Mouse (Mus musculus): ENCODE data around the gene Megf11.
"Not testable (repeated sequence)": the region's sequence is repeated elsewhere in the genome, so short reads cannot be mapped to it uniquely, and the experiment has no call there.

Gene Megf11

DNA sequence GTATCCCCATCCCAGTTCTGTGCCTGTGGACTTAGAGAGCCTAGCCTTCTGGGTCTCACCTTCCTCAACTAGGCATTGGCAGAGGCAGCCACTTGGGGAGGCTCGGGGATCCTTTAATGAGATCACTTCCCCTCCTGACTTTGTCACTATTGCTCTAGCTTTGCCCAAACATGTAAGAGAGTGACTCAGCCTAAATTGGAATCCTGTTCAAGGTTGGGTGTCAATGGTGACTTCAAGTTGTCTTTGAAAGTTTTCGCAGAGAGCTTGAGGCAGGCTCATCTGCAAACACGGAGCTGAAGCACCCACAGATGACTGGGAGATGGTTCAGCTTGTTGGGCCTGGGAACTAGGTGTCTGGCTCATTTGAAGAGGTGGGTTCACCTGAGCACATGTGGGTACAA, 85.9 kb downstream of the Megf11 start:
- no peak for DNase-seq

DNA sequence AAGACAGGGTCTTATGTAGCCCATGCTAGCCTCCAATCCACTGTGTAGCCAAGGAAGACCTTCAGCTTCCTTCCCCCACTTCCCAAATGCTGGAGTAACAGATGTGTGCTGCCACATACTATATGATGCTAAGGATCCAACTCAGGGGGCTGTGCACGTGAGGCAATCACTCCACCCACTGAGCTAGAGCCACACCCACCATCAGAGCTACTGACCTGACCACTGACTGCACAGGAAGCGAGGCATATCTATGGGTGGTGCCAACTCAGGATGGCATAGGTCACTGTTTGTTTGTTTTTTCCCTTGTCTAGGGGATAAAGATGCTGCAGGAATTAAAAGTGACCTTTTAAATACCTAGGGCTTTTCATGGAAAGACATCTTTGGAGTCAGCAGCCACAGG, 86.7 kb downstream of the Megf11 start:
- DNase-seq, result no peak

DNA sequence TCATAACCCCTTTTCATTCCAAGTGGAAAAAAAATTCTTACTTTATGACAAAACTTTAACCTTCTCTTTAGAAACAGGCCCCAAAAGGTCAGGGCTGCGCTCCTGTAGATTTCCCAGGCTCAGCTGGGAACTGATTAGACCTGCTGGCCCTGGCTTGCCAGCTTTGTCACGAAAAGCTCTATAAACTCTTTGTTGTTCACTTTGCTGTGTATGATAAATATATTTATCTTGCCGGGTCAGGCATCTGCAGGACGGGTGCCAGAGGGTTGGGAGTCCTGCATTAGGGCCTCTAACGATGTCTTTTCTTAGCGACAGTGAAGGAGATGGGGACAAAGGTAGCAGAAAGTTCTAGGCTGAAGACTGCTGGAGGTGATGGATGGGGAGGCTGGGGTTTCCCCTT, 87.3 kb downstream of the Megf11 start:
- no peak for DNase-seq

DNA sequence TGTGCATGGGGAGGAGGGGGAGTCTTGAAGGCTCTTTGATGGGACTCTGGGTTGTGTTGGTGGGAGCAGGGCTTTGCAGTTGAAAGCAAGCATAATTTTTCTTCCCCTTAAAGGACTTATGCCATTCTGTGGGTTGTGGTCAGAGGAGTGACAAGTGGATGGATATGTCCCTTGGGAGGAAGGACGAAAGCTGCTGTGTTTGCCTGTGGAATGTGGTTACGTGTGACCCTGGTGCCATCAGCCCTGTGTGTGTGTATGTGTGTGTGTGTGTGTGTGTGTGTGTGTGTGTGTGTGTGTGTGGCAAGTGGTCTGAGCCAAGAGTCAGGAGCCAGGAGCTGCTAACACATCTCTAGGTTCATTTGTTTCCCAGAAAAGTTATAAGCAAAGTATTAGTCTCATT, 87.7 kb downstream of the Megf11 start:
- no peak for DNase-seq

DNA sequence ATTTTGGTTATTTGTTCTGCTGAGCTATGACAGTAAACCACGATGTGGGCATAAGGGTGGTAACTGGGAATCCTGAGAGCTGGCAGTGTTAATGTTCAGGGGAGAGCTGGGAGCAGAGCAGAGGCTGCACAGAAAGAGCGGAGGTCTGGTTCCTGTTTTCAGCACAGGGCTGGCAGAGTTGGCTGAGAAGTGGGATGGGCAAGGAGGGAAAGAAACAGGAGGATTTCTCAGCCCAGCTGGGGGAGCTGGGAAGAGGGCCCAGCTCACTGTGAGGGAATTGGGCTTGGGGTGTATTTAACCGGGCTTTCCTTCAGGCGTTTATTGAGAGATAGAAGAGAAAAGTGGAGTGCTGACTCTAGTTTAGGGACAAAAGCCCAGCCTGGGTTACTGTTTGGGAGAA, 88.3 kb downstream of the Megf11 start:
- DNase-seq, result no peak

DNA sequence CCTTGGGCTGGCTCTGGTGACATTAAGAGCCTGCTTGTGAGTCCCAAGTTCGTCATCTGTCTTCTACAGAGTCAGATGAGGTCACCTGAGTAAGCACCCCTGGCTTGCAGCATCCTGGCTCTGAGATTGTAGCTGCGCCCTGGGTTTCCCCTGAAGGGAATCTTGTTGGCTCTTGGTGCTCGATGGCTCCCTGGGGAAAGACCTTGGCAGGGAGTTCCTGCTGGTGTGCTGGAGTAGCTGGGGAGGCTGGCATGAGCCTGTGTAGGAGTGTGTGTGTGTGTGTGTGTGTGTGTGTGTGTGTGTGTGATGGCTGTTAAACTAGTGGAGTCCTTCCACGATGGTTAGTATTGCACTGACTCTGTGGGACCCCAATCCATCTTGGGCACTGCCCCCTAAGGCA, 88.7 kb downstream of the Megf11 start:
- DNase-seq, result no peak

DNA sequence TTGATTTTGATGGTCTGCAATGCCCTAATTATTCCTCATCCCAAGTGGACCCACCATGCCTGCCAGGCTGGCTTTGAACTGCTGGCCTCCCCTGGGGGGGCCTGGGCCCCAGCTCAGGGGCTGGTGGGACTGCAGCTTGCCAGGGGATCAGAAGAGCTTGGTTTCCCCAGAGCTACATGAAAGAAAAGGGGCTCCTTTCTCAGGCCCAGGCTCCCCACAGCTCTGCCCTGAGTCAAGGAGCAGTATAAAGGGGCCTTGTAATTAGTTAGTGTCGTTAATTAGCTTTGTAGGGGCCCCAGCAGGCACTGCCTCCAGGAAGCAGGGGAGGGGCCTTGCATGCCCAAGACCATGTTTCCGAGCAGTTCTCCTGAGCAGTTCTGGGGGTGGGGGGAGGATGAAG, 90.5 kb downstream of the Megf11 start:
- DNase-seq, result no peak

DNA sequence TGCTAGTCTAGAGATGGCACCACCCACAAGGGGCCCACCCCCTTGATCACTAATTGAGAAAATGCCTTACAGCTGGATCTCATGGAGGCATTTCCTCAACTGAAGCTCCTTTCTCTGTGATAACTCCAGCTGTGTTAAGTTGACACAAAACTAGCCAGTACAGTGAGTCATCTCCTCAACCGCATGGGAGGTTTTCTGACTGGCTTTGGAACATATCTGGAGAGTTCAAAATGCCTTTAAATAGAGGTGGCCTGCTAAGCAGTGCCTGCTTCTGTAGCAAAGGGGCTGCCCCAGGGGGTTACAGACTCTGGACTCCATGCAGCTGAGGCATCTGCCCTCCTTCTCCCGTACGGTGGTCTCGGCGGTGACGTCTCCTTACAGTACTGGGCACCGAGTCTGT, 92.0 kb downstream of the Megf11 start:
- DNase-seq, result not testable (repeated sequence)

DNA sequence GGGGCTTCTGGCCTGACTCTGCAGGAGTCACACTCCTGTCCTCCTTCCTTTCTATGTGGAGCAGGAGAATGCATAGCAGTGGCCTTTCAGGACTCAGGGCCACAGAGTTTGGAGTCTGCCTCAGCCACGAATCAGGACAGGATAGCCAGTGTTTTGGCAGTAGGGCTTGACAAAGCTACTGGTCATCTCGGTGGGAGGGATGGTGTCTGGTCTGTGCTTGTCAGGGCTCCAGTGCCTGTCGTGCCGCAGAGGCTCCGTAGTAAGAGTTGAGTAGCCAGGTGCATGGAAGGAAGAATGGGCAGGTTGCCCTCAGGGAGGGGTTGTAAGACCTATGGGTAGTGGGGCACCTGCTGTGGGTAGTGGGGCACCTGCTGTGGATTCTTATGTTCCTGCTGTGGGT, 96.7 kb downstream of the Megf11 start:
- no peak for DNase-seq

DNA sequence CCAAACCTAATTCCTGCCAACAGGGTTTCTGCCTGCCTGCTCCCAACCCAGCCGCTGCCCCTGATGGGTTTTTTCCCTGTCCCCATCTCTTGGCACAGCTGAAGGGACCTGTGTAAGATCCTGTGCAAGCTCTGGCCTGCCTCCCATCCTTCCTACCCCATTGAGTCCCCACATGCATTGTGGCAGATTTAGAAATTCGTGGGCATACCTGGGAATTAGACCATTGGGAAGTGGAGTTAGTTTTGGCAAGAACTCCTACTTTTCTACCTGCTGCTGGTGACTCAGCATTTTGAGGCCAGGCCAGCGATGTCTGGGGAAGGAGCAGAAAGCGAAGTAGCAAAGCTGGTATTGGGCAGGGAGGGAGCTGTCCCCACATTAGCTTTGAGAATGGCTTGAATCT, 102.0 kb downstream of the Megf11 start:
- no peak for DNase-seq

DNA sequence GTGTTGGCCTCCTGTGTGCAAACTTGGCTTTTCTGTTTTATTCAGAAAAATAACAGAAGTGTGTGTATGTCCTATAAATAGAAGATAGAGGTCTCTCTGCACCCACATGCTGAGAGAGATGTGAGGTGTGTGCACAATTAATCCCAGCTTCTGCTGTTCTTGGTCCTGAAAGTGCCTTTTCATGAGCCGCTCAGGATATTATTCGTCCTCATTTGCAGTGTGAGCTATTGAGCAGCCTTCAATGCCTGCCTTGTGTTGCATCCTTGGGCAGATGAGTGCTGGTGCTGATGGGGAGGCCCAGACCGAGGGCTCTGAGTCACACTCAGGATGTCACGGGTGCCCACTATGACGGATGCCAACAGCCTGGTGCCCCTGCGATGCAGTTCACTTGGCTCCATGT, 109.2 kb downstream of the Megf11 start:
- no peak for DNase-seq

DNA sequence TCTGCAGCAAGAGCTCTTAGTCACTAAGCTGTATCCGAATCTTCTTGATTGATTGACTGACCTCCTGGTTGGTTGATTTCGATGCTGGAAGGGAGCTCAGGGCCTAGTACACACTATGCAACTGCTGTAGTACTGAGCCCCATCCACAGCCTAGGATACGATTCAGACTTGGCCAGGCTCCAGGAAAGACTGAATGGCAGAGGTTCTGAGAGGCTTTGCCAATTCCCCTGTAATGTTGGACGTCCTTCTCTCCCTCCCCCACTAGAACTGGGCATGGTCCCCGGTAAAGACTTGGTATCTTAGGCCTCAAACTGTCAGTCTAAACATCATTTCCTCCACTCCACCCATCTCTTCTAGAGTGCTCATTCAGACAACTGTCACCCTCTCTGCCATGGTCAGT, 113.5 kb downstream of the Megf11 start:
- no peak for DNase-seq

DNA sequence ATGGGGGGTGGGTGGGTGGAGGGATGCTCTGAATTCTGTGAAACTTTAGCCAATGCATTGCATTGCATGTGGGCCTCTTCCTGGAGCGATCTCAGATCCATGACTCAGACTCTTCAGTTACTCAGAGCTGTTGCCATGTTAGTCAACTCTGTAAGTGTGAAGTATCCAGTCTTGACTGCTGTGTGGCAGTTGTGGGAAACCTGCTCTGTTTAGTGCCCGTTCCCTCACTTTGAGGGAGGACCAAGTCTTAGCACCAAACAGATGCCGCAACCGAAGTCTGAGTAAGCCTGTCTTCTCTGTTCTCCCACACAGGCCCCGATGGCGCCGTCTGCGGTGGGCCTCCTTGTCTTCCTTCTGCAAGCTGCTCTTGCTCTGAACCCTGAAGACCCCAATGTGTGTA, 115.8 kb downstream of the Megf11 start:
- no peak for DNase-seq

DNA sequence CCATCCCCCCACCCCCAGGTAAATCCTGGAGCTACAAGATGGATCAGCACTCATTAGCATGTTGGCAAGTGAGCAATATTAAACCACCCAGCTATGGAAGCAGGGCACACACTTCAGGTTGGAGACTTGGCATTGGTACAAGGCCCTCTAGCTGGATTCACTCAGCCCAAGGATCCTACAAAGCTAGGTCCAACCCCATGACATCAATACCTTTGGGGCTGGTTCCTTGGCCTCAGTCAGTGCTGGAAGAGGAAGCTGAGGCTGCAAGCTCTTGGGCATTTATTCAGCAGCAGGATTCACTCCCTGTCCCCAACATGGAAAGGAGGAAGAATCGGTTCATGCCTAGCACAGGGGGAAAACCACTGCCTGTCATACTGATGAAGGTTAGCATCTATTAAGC, 118.6 kb downstream of the Megf11 start:
- DNase-seq, result no peak

DNA sequence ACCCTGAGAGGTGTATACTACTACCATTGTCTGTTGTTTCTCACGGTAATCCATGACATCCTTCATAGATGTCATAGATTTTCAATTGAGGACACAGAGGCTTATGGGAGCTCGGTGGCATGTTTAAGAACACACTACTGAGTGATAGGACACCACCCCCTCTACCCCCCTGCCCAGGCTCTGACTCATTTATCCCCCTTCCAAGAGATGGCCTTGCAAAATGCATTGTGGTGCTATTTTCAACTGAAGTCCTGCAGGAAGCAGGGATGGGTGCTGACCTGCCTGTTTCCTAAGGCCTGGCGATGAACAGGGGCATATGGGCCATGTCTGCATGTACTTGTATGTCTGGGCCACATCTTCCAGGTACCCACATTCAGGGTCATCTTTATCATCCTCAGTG, 119.0 kb downstream of the Megf11 start:
- DNase-seq, result no peak

DNA sequence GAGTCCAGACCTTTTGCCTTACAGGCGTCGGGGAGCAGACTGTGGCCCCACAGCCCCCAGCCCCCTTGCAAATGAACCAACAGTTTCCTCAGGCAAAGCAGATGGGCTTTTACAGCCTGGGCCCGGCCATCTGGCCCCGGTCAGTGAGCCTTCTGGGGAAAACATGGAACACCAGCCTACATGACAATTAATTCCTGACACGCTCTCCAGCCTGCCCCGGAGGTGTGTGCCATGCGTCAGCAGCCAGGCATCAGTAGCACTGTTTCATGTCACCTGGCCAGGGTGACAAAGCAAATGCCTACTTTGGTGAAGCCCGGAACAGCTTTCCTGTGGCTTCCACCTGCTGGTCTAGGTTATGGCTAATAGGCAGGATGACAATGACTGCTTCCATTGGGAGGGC, 119.5 kb downstream of the Megf11 start:
- DNase-seq, result peak; percentile 8

DNA sequence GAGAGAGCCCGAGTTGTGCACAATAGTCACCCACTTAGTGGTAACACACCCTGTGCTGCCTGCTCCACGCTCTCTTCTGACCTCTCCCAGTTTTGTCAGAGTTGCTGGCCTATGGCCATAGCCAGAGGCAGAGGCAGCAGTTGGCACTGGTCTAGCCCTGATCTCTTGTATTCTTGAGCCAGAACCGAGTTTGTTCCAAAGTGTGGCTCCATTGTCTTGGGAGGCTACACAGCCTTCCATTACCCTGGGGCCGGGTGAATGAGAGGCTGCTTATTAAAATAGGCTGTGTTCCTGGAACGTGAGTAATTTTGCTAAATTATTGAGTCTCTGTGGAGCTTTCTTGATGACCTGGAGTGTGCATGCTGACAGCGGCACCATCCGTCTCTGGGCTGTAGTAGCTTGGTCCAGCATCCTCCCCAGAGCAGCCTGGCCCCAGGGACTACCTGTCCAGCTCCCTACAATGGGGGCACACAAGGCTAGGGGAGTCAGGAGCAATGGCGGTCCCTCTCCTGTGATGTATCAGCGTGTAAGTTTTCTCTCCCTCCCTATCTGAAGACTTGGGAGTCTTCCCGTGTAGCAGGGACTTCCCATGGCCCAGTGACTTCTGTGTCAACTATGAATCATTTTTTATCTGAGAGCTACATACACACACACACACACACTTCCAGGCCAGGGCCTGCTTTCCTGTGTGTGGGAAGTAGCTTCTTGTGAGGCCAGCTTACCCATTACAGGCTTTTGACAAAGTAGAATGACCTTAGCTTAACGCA, 121.2 kb downstream of the Megf11 start:
- DNase-seq, result peak; percentile 4

DNA sequence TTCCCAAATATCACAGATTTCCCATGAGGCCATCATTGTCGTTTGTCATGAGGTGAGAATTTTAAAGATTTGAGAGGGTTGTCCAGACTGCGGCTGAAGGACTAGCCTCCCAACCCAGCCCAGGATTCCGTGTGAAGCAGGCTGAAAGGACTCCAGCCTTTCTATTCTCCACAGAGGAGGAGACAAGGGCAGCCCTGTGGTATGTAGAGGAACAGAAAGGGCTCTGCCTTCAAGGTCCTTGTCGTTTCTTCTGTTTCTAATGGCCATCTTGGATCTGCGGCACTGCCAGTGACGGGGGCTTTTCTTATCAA, 121.7 kb downstream of the Megf11 start:
- DNase-seq, result no peak

DNA sequence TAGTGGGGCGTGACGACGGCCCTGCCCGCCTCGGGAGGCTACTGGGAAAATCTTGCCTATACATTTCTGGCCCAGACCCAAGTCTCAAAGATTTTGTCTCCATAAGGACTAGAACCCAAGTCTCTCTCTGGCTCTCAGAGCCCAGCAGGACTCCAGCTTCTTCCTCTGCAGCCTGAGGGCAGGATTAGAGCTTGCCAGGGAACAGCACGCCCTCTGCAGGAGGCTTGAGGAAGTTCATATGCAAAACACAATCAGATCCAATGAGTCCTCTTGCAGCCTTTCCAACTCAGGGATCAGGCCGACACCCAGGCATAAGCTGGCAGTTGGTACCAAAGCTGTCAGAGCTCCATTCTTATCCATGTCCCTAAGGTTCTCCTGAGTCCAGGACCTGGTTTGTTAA, 122.6 kb downstream of the Megf11 start:
- DNase-seq, result no peak

DNA sequence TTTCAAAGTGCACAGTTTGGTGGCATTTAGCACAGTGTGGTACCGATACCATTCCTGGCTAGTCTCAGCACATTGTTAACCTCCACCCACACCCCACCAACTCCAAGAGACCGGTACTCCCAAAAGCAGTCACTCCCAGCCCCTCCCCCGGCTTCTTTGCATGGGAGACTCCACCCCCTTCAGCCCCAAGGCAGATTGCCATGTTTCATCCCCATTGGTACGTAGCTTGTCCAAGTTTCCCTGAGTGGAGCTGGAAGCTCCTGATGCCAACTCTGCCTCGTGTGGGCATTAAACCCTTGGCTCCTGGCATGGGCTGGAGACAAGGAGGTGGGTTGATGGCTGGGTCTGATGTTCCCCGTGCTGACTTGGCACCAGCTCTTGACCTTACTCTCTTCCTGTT, 129.4 kb downstream of the Megf11 start:
- no peak for DNase-seq

DNA sequence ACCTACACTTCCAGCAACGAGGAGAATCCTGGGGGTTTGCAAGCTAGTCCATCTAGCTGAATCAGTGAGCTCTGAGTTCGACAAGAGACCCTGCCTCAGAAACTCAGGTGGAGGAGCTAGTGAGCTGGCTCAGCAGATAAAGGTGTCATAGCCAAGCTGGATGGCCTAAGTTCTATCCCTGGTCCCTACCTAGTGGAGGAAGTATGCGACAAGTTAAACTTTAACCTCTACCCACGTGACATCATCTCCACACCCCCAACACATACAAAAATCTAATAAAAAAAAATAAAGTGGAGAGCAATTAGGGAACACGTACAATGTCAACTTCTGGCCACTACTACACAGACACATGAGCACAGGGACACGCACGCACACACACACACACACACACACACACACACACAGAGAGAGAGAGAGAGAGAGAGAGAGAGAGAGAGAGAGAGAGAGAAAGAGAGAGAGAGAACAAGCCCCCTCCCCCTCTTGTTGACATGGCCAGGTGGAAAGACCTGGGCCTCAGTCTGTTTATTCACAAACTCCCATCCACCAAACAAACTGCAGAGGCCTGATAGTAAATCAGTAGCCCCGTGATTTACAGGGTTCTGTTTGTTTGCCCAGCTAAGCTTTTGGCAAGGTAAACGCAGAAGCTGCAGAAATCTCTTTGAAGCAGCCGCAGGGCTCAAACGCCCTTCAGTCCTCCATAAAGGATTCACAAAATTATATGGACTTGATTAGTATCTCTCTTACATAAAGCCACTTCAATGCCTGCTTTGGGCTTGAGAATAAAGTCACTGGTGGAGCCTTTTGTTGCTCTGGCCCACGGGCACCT, 134.7 kb downstream of the Megf11 start:
- DNase-seq, result no peak

DNA sequence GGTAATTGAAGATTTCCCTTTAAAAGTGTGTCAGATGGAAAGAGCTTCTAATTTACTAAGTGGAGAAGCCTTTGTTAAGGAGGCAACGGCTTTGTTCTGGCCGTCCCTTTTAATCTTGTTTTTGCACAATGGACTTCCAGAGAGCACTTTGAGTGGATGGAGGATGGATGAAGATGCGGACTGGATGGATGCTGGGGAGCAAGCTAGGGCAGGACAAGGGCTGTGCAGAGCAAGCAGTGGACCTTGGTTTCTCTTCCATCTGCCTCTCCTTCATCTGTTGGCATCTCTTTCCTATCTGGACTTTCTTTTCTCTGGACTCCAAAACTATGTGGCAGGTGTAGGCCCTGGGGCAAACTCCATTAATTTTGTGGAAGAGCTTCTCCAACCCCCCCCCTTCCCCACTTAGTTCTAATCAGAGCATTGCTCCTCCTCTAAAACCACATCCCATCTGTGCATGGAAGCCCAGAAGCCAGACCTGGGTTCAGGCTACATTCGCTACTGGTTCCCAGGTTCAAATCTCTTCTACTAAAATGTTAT, 135.4 kb downstream of the Megf11 start:
- no peak for DNase-seq

DNA sequence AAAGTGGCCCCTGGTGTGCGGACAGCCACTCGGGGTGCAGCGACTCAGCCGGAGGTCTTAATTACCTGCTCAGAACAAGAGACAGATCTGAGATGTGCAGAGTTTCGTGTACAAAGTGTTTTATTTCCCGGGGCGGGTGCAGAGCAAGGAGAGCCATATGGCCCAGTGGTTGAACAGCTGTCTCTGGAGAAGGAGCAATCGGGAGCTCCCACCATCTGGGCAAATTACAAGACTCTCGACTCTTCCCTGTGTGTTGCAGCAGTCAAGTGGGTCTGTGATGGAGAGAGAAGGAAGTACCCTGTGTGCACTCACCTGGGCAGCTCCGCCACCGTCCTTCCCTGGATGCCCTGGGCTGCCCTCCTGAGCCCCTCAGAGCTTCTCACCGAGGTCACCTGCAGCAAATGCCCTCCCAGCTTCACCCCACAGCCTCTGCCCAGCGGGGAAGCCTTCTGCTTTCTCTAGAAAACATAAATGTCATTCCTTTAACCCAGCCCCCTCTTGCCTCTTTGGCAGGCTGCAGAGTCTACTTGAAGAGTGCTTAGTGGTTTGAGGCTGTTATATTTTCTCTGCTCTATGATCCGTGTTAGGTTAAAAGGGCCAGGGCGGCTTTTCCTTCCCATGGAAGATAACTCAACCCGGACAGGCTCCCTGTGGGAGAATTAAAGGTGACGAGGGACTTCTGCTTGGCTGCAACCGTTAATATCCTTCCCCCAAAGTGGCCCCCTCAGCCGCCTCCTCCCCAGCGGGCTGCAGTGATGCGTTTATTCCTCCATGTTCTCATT, 138.0 kb downstream of the Megf11 start:
- DNase-seq, result no peak

DNA sequence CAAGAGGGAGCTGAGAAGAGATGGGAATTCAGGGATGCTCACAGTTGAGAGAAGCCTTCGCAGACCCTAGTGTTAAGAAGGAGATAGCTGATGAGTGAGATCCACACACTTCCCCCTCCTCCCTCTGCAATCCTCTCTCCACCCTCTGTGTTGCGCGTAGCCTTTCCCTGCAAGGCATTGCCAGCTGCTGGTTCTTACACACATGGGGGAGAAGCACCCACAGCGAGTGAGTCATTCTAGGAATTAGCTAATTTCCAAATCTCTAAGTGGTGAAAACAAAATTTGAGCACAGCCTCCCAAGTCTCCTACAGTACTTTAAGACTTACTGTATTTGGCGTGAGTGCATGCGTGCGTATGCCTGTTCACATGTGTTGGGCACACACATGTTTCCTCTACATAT, 142.6 kb downstream of the Megf11 start:
- no peak for DNase-seq
